17 mouse cellular contexts compared by ENCODE assay signal in the genomic region with DNA sequence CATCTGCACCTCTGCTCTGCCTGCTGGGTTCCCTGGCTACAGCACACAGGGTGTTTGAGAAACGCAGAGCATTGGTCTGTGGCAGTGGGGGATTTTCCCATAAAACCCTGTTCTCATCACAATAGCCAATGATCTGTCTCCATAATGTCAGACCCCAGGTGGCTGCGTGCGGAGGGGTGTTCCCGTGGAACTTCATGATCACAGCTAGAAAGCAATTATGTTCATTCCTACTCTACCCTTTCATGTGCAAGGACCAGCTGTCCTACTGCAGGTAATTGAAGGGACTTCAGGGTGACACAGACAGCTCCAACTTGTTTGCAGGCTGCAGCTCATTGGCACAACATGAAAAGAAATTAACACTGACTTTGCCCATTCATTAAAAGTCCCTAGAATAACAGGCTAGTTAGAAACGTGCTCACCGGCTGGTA. TPM values are rescaled to one million over a fixed set of nuclear protein-coding genes. Genes with fewer than 3 reads are reported as not detected.
DNase-seq lines count a peak whose midpoint lies in the region; ATAC-seq and TF ChIP-seq lines count a peak whose summit lies in the region.
"Had no signal": no experiment of that assay in that cellular context is flagged by ENCODE, and none has a peak within 500 bp of the region (broad histone marks: within the 10 kb centered on the region; RNA-seq: fewer than 3 reads in every experiment).

No protein-coding gene starts in this region.

- 0 out of 2 replicates have a peak overlapping the region, but pooled peaks have one; percentile 15 for H3K4me2 ChIP-seq in hindbrain, embryonic 14.5 days (replicated peaks)
- H3K4me2 ChIP-seq in neural tube, embryonic 12.5 days (replicated peaks): peak overlapping the region; percentile 18; the same call in 1 of the 2 replicates
- H3K4me2 ChIP-seq in liver, embryonic 11.5 days: no peak overlapping the region
- H3K4me2 ChIP-seq: embryonic facial prominence, embryonic 12.5 days; kidney, embryonic 15.5 days; liver, embryonic 13.5 days had no signal

- H3K4me1 ChIP-seq in hindbrain, embryonic 14.5 days (replicated peaks; ENCODE audit: control insufficient read depth, insufficient read depth, low read length): peaks cover 8% of the 10 kb centered on the region; the same call in 1 of the 2 replicates
- H3K4me1 ChIP-seq in neural tube, embryonic 12.5 days: peaks cover 13% of the 10 kb centered on the region
- peaks cover 14% of the 10 kb centered on the region for H3K4me1 ChIP-seq in liver, embryonic 11.5 days (replicated peaks; ENCODE audit: control insufficient read depth, insufficient read depth, low read length)
- H3K4me1 ChIP-seq: embryonic facial prominence, embryonic 12.5 days had no signal

- no peak for TF ChIP-seq POLR2A in brain, embryonic 14.5 days (IDR thresholded peaks at IDR 0.05; ENCODE audit: borderline replicate concordance, extremely low read depth, insufficient read depth, insufficient read length, poor library complexity, severe bottlenecking)

- peak; percentile 25 for DNase-seq in left cerebral cortex, postnatal 4 days
- no peak for DNase-seq in left cerebral cortex, postnatal 10 days (ENCODE audit: extremely low spot score in 1 of 2, low spot score in 2 of 2)
- DNase-seq in brain, embryonic 14.5 days (ENCODE audit: low read depth): peak; percentile 84
- no peak for DNase-seq in hindbrain, embryonic 14.5 days (ENCODE audit: low spot score)
- DNase-seq in lung, postnatal 10 days: no peak
- no peak for DNase-seq in liver, embryonic 11.5 days (ENCODE audit: low spot score)
- DNase-seq in cerebellum, postnatal 36 days: no peak
- DNase-seq: cerebellum, adult 18-20 months; heart, adult 11 months; heart, postnatal 14 days; right cerebral cortex, postnatal 25 days had no signal

- ATAC-seq in hindbrain, embryonic 14.5 days (ENCODE audit: low FRiP score): no peak
- ATAC-seq in neural tube, embryonic 12.5 days (ENCODE audit: low FRiP score, low read depth): peak; percentile 44; the same call in 1 of the 2 replicates
- ATAC-seq in liver, embryonic 11.5 days (replicated peaks; ENCODE audit: low FRiP score): no peak

- H3K9ac ChIP-seq in hindbrain, embryonic 14.5 days: no peak overlapping the region
- H3K9ac ChIP-seq in neural tube, embryonic 12.5 days: no peak overlapping the region
- H3K9ac ChIP-seq in liver, embryonic 11.5 days (ENCODE audit: low read depth, low read length): no peak overlapping the region
- H3K9ac ChIP-seq: embryonic facial prominence, embryonic 12.5 days; kidney, embryonic 15.5 days; liver, embryonic 13.5 days had no signal

- no peak overlapping the region for H3K4me3 ChIP-seq in hindbrain, embryonic 14.5 days (replicated peaks; ENCODE audit: low read length)
- H3K4me3 ChIP-seq in neural tube, embryonic 12.5 days: no peak overlapping the region
- no peak overlapping the region for H3K4me3 ChIP-seq in liver, embryonic 11.5 days (ENCODE audit: low read depth, low read length)
- H3K4me3 ChIP-seq: embryonic facial prominence, embryonic 12.5 days; kidney, embryonic 15.5 days; liver, embryonic 13.5 days had no signal

- no peak for TF ChIP-seq CTCF in brain, embryonic 14.5 days (IDR thresholded peaks at IDR 0.05; ENCODE audit: borderline replicate concordance, extremely low read depth, insufficient read depth, insufficient read length)

- H3K27ac ChIP-seq in hindbrain, embryonic 14.5 days: no peak overlapping the region
- no peak overlapping the region for H3K27ac ChIP-seq in neural tube, embryonic 12.5 days
- no peak overlapping the region for H3K27ac ChIP-seq in liver, embryonic 11.5 days (ENCODE audit: low read depth, low read length)
- H3K27ac ChIP-seq: embryonic facial prominence, embryonic 12.5 days; kidney, embryonic 15.5 days; liver, embryonic 13.5 days; macrophage had no signal

- intact Hi-C loops in left cerebral cortex, postnatal 4 days (cut with DNase I): no loop called here
- intact Hi-C loops in left cerebral cortex, postnatal 10 days (cut with DNase I): no loop called here

- H3K36me3 ChIP-seq in hindbrain, embryonic 14.5 days (replicated peaks; ENCODE audit: control insufficient read depth, insufficient read depth): no peaks in the 10 kb centered on the region
- no peaks in the 10 kb centered on the region for H3K36me3 ChIP-seq in neural tube, embryonic 12.5 days
- H3K36me3 ChIP-seq in liver, embryonic 11.5 days (ENCODE audit: control insufficient read depth, insufficient read depth, low read length): no peaks in the 10 kb centered on the region
- H3K36me3 ChIP-seq: embryonic facial prominence, embryonic 12.5 days; kidney, embryonic 15.5 days; liver, embryonic 13.5 days had no signal

- H3K9me3 ChIP-seq in hindbrain, embryonic 14.5 days (ENCODE audit: control insufficient read depth, low read length): no peaks in the 10 kb centered on the region
- H3K9me3 ChIP-seq in neural tube, embryonic 12.5 days: no peaks in the 10 kb centered on the region
- no peaks in the 10 kb centered on the region for H3K9me3 ChIP-seq in liver, embryonic 11.5 days (ENCODE audit: control insufficient read depth, low read length)
- H3K9me3 ChIP-seq: kidney, embryonic 15.5 days; liver, embryonic 13.5 days had no signal

- no peaks in the 10 kb centered on the region for H3K27me3 ChIP-seq in hindbrain, embryonic 14.5 days (ENCODE audit: control insufficient read depth, insufficient read depth, low read length)
- no peaks in the 10 kb centered on the region for H3K27me3 ChIP-seq in neural tube, embryonic 12.5 days (replicated peaks)
- H3K27me3 ChIP-seq in liver, embryonic 11.5 days (replicated peaks; ENCODE audit: control insufficient read depth, insufficient read depth, low read length): no peaks in the 10 kb centered on the region
- H3K27me3 ChIP-seq: embryonic facial prominence, embryonic 12.5 days; kidney, embryonic 15.5 days; liver, embryonic 13.5 days had no signal

- WGBS in hindbrain, embryonic 14.5 days: 16% methylated on average over 6 of the region's 6 CpGs
- WGBS in neural tube, embryonic 12.5 days: 12% methylated on average over 6 of the region's 6 CpGs
- 67% methylated on average over 6 of the region's 6 CpGs for WGBS in liver, embryonic 11.5 days

RNA-seq across cellular contexts. Expression of gene Rec114, which starts 3.6 kb away (rescaled TPM):
- under 1 TPM in 1 of 2 experiments, not detected in 1; 0.74 TPM for total RNA-seq in left cerebral cortex, postnatal 4 days (2021)
- total RNA-seq in left cerebral cortex, postnatal 10 days (2021): 1 to 10 TPM in 1 of 2 experiments, not detected in 1; 1.5 TPM
- polyA plus RNA-seq in brain, embryonic 14.5 days (2012; rRNA removed): 0.59 and 0.60 TPM in 2 replicates
- polyA plus RNA-seq in hindbrain, embryonic 14.5 days (2014; fragmentation: Nextera tagmentation; extraction: Ambion mirVana): 2.8 TPM in 2 replicates
- 1.7 and 3.7 TPM in 2 replicates for polyA plus RNA-seq in neural tube, embryonic 12.5 days (2016; fragmentation: Nextera tagmentation; extraction: Ambion mirVana)
- 14.7 and 19.1 TPM in 2 replicates for polyA plus RNA-seq in liver, embryonic 11.5 days (2014; fragmentation: Nextera tagmentation; extraction: Ambion mirVana)
- total RNA-seq: left cerebral cortex, adult 18-20 months had no signal
- polyA plus RNA-seq: macrophage had no signal

Comparison
In these comparisons a context has a peak if more than half of its experiments do, and no peak if none do; other contexts are left out.
1. DNase-seq: peak in left cerebral cortex, postnatal 4 days (single experiment) and brain, embryonic 14.5 days (single experiment); none in left cerebral cortex, postnatal 10 days (0 of 2), hindbrain, embryonic 14.5 days (single experiment), lung, postnatal 10 days (single experiment), liver, embryonic 11.5 days (single experiment) and cerebellum, postnatal 36 days (0 of 2).